Mouse (Mus musculus): Measurements from ENCODE around the gene Pbx1.

The Pbx1 gene

DNA sequence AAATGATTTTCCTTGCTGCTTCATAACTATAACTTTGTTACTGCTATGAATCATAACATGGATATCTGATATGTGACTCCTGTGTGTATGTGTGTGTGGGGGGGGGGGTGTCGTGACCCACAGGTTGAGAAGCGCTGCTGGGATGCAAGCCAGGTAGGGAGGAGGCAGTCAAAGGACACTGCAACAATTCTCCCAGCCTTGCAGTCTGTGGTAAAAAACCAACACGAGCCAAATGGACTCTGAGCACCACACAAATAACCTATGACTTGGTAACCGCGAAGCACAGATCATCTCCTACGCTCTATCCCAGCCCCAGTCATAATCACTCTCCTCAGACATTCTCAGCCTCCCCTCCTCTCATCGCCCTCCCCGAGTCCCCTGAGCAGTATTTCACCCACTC is 87.2 kb downstream of the Pbx1 start:
- in situ Hi-C loops (cut with MboI, MseI): no loop called here

DNA sequence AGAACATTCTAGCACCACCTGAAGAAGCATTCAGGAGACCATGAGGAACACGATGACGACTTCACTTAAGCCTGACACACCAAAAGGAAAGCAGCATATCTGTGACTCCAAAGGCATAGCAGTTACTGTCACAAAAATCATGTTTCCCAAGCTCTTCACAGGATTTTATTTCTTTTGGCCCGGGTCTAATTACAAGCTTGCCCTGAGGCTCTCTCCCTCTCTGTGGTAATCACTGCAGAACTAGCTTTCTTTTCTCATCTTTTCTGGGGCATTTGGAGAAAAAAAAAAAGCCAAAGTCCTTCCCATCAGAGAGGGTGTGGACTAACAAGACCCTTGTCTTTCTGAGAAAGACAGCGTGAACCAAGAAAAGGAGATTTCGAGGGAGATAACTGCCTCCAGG is 87.8 kb downstream of the Pbx1 start:
- in situ Hi-C loops (cut with MboI, MseI): no loop called here

DNA sequence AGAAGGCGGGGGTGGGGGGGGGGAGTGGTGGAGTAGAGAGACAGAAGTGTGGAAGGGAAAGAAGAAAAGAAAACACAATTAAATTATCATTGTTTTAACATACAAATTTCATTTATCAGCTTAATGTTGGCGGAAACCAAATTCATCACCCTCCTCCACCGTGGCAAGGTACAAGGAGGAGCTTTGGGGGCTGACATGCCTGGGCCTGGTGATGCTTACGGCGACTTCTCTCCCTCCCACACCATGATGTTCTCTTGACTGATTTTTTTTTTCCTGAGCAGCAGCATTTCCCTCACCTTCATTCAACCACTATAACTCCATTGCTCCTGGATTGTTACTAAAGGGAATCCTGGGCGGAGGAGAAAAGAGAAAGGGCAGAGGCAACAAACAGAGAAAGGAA is 89.8 kb downstream of the Pbx1 start:
- in situ Hi-C loops (cut with MboI, MseI): no loop called here

DNA sequence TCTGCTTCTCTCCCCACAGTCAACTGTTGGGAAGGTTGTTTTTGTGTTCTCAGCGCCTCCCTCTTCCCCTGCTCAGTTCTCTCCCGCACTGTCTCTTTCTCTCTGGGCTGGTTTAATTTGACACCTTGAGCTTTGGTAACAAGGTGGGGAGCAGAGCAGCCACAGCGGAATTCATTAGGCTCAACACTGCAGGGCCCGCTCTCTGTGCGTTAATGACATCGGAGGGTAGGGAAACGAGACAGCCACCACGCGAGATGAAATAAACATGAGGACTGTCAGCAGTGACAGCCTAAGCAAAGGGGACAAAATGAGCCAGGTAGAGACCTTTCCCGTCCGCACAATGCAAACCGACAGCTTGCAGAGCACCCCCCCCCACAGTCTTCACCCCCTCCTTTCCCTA is 90.2 kb downstream of the Pbx1 start:
- in situ Hi-C loops (cut with MboI, MseI): no loop called here

DNA sequence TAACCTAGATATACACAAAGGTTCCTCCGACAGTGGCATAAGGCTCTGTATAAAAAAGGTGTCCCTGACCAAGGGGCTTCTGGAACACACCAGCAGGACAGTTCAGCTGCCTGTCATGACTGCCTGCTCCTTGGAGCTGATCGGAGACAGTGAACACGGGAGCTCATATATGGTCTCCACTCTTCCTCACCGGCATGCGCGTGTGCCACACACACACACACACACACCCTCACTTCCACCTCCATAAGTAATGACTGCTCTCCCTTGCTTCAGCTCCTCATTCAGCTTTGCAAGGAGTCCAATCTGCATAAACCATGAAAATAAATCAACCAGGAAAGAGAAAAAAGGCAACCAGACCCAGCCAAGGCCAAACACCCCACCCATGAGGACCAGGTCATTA is 90.7 kb downstream of the Pbx1 start:
- in situ Hi-C loops (cut with MboI, MseI): no loop called here

DNA sequence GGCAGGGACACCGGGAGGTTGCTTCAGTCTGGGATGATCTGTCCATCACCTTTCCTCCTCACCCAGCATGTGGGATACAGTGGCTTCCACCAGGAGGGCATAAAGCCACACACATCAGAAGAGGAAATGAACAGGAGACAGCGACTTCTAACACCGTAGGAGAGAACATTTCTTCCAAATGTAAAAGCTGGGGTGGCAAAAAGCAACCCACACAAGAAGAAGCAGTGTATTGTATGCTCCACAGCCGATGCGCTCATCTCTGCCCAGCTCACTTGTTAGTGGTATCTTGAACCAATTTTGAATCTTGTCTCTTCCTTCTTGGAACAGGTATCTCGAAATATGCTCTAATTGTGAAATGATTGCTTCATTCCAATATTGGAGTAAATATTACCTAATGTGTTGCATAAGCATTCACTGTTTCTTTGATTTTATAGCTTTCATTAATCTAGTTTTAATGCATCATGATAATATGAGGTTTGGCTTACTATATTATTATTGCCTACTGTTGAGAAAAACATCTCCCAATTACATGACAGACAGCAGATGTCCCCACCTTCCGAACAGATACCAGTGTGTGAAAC is 95.7 kb downstream of the Pbx1 start:
- in situ Hi-C loops (cut with MboI, MseI): no loop called here

DNA sequence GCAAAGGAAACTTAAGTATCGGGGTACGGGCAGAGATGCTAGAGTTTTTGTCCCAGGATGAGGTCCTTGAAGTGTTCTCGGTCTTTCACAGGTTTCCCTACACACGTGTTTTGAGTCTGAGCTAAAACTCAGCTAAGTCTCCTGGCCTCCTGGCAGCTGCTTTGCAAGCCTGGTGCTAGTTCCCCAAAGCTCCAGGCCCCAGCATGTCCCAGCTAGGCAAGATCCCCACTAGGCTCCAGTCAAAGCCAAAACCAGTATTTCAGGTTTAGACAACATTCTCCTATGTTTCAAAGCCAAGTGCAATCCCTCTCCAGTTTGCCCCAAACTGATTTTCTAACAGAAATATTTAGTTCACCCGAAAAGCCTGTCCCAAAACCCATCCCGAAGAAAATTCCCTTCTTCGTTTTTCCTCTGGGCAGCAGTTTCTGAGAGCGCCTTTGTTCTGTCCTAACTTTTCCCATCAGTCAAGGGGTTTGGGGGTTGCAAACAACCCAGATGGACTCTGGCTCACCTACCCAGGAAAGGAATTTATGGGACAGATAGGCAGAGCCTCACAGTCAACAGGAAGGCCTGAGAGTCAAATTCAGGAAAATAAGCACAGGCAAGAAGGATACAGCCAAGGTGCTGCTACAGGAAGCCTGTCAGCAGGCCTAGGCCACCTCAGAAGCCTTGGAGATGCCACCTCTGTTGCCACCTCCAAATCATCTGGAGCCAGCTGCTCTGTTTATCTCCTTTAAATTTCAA is 97.1 kb downstream of the Pbx1 start:
- in situ Hi-C loops (cut with MboI, MseI): no loop called here

DNA sequence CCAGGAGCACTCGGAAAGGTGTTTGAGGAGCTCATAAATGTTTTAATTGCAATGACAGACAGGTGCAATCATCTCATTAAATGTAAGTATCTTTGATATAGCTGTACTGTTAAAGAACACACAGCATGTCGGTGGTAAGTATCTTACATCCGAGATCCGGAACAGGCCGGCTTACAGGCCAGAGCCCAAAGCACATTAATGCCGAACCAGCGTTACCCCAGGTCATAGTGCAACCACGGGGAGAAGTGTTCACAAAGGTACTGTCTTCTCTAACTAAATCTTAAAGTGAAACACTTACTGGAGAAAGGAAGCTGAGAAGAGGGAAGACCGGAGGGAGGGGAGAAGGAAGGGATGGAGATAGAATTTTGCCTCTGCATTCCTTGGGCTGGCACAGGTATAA is 100.0 kb downstream of the Pbx1 start:
- in situ Hi-C loops (cut with MboI, MseI): no loop called here

DNA sequence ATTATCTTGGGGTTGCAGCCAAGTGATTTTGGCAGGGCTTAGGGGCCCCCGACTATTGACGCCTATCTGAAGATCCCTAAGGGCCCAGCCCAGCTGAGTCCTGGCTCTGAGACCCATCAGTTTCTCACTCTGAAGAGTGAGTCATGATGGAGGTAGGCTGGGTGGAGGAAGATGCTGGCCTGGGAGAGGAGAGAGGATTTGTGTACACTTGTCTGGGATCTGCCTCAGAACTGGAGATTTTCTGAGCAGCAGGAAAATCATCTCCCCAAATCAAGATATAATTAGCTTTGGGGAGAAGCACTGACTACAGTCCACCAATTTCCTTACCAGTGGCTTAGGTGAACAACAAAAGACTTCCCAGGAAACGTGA is 103.8 kb downstream of the Pbx1 start:
- in situ Hi-C loops (cut with MboI, MseI): no loop called here

DNA sequence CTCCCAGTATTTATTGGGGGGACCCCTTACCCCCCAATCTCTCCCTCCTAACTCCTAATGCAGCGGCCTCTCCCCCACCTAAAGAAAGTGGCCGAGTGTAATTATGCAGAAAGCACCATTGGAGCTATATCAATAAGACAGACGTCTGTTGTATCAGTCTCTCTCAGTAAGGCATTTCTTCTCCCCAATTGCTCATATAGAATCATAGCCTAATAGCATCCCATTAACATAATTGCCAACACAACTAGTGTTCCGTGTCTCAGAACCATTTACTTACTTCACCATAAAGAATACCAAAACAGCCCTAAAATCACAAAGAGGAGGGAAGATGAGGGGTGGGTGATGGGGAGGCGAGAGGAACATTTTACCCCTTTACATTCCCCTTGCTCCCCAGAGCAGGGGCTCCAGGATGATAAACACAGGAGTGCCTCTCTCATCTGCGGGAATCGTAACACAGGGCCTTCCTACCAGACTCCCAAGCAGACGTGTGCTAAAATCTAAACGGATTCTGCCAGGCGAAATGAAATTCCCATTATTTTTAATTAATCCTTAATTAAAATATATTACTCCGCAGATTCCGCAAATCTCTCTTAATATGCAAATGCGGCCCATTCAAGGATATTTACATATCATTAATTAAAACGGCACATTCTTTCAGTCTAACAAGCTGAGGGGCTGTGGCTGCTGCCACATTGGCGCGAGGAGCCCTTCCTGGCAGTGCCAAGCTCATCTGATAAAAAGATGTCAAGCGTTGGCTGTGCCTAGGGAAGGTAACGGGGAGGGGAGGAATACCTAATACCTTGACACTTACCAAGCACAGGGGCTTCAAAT is 104.5 kb downstream of the Pbx1 start:
- in situ Hi-C loops (cut with MboI, MseI): no loop called here

DNA sequence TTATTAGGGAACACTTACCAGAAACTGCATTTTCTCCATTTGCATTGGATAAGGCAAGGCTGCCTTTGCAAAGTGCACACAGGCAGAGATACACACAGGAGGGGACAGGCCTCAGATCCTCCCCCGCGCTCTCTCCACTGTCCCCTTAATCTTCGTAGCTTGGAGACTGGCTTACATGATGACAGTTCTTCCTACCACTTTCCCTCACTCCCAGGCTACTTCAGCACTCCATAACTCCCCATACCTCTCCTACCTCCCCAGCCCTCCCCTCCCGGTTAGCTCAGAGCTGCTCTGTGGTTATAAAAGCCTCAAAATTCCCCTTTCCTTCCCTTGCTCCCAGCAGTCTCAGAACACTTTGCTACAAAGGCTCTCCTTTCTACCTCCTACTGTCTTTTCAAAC is 106.3 kb downstream of the Pbx1 start:
- in situ Hi-C loops (cut with MboI, MseI): no loop called here

DNA sequence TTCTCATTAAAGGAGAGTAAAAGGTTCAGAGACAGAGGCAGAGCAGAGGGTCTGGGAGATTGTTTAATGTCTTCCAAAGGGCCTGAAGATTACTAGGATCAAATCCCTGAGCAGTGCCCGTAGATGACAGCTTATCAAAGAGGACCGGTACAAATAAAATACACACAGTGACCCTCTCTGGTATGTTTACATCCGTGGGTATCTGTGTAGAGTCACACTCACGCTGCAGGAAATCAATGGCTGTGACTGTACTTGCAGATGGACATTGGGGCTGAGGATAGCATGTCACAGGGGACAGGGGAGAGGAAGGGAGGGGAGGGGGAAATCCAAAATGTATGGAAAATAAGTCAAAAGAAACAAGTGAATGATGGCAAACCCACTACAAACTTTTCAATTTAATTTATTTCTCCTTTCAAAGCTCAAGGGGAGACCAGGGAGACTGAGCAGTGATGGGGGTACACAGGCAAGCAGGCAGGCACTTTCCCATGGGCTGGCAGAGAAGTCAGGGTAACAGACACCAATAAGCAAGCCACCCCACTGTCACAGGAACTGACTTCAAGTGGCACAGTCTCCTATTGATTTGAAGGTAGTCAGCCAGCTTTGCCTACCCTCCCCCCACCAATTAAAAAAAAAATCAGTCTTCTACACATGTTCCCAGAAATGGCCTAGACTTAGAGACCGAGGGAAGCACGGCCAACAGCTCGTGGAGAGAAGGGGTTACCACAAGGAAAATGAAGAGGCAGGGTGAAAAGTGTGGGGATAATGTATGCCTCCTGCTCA is 107.6 kb downstream of the Pbx1 start:
- in situ Hi-C loops (cut with MboI, MseI): no loop called here

DNA sequence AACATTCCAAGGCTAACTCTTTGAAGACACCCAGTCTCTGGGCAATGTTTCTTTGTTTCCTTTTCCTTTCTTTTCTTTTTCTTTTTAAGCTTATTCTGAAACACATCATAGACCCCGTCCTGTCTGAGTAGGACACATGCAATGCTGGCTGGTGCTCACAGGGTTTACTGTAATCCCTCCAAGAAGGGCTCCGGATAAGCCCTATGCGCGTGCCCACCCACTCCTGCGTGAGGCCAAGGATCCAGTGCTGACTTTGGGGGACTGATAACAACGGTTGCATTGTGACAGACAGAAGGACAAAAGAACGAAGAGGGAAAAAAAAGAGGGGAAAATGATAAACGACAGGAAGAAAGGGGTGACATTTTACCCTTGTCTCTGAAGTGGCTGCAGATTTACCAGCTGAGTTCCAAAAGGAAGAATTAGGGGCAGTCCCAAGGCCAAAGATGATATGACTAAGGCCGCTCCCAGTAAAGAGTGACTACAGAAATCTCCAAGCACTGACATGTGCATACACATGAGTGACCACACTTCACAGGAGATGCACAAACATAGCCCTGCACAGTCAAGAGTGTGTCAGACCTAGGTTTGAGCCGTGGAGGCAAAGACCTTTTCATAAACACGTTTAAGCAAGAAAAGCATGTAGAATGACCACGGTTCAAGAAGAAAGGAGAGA is 108.5 kb downstream of the Pbx1 start:
- in situ Hi-C loops (cut with MboI, MseI): no loop called here

DNA sequence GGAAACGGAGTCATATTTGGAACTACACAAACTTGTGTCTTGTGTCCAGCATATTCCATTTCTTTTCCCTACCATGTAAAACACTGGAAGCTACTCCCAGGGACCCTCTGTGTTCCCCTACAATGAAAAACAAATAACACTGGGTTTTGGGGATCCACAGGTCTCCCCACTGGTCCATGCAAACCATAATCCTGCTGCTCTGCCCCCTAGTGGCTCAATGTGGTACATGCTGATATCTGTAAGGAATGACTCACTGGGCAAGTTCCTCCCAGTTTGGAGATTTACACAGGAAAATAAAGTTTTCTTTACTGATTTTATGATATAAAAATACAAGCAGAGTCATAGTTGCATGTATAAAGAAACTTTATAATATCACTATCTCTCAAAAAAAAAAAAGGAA is 109.2 kb downstream of the Pbx1 start:
- in situ Hi-C loops (cut with MboI, MseI): no loop called here

DNA sequence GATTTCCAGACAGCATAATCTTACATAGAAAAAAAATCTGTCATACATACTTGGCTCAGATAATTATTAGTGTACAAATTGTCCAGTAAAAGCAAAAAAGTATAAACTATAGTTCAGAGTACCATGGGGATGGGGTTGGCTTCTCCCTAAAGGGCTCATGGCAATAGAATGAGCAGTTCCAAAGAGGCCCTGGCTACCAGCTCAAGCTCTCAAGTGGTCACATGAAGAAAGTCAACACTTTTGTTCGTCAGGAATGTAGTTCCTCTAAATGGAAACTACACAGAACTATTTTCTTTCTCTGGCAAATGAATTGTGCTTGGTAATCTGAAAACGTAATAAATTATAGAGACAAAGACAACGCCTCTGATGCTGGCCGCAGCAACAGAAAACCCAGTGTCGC is 112.4 kb downstream of the Pbx1 start:
- in situ Hi-C loops (cut with MboI, MseI): no loop called here

DNA sequence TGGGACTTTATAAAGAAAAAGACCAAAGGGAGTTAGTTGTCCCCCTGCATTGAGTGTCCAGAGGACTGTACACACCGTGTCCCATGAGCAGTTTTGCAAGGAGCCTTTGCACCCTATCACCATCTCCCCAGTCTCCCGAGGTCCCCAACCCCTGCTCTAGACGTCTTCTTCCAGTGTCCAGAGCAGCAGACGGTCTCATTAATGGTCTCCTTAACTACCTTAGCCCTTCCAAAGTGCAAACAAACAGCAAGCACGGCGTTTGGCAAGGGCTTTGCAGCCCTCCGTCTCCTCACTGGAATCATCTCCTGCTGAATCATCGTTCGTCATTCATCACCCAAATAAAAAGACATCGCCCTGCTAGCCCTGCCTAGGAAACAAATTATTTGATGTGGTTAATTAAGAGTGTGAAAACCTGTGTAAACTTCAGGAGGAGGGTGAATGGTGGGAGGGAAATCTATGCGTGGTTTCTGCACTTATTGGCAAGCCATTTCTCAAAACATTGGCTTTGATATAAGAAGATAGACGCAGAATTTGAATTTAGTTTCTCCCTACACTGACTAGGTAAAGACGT is 113.1 kb downstream of the Pbx1 start:
- in situ Hi-C loops (cut with MboI, MseI): no loop called here

DNA sequence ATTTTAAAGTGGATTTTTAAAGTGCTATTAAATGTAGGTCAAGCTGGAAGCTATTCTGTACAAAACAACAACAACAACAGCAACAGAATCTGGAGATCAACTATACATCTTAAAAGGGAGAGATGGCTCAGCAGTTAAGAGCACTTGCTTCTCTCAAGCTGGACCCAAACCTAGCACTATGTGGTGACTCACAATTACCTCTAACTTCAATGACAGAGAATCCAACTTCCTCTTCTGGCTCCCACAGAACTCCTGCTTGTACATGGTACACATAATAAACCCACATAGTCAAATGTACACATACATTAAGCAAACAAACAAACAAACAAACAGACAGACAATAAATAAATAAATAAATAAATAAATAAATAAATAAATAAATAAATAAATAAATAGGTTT is 118.3 kb downstream of the Pbx1 start:
- in situ Hi-C loops (cut with MboI, MseI): no loop called here

DNA sequence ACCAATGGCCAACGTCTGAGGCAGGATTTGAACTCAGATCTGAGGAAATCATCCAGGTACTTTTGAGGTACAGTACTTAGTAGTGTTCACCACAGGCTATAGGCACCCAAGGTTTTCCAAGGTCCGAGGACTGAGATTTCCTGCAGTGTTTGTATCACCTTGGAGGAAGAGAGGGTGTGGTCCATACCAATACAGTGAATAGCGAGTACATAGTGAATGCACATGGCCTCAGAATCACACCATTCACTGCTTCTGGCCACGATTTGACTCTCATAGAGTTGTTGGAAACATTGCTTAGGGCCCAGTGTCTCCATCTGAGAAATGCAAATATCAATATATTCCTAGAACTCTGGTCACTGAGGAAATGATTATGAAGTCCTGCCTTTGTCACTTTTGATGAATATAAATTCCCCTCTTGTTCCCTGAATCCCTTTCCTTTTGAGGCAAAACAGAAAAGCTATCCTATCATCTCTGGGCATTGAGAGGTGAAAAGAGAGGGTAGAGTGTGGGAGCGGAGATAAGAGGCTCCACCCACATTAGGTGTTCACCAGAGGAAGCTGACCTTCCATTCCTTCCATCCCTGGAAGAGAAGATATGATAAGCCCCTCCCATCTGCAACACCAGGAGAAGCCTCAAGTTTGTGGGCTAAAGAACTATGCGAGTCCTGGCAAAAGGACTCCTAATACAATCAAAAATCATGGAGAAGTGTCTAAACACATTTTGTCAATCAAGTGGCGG is 119.2 kb downstream of the Pbx1 start:
- in situ Hi-C loops (cut with MboI, MseI): no loop called here

DNA sequence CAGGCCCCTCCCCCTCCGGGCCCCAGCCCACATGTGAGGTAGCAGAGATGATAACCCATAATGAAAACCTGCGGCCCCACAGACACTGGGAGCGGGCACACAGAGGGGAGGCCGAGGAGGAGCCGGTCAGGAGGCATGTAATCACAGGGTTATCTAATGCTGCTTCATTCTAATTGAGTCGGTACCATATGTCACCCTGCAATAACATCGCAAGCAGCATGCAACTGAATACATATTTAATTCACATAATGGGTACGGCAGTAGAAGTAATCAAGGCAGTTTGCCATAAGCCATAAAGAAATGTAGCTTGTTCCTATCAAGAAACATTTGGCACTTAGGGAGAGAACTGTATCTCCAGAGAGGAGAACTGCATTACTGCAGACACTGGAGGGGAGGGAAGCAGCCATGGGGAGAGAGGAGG is 123.0 kb downstream of the Pbx1 start:
- in situ Hi-C loops (cut with MboI, MseI): no loop called here

Data from regulatory T cell (primary cell).